Mouse (Mus musculus) ES-Bruce4 (cell line): Measurements from ENCODE around the gene Macrod2. TPM values are rescaled to one million over a fixed set of nuclear protein-coding genes. Genes with fewer than 3 reads are reported as not detected.

Experiments used
- H3K27ac ChIP-seq: 2 replicates; pipeline ENCODE4 v1.5.1; 2012; ENCODE audit warnings: low read length, inconsistent platforms; ENCODE audit not compliant: insufficient read depth
- H3K27me3 ChIP-seq: 2 replicates; pipeline ENCODE4 v1.6.1; 2012; ENCODE audit warnings: mild to moderate bottlenecking, low read length, inconsistent platforms; ENCODE audit not compliant: control insufficient read depth, poor library complexity, insufficient read depth, severe bottlenecking
- H3K36me3 ChIP-seq: 2 replicates; pipeline ENCODE4 v1.6.1; 2012; ENCODE audit warnings: inconsistent platforms, mild to moderate bottlenecking, low read length, moderate library complexity; ENCODE audit not compliant: control insufficient read depth, poor library complexity, insufficient read depth, severe bottlenecking
- H3K4me1 ChIP-seq: one replicate; pipeline ENCODE4 v1.8.1; 2011; ENCODE audit warnings: low read length; ENCODE audit not compliant: control insufficient read depth, insufficient read depth
- H3K4me3 ChIP-seq: 2 replicates; pipeline ENCODE4 v1.5.1; 2011; ENCODE audit warnings: low read depth, mild to moderate bottlenecking, low read length
- H3K9ac ChIP-seq: 2 replicates; pipeline ENCODE4 v1.6.1; 2012; ENCODE audit warnings: low read depth, mild to moderate bottlenecking, inconsistent platforms; ENCODE audit not compliant: poor library complexity, severe bottlenecking
- H3K9me3 ChIP-seq: replicated peaks from 2 replicates; pipeline ENCODE4 v1.6.1; 2012; ENCODE audit warnings: mild to moderate bottlenecking, low read length, inconsistent platforms; ENCODE audit not compliant: control insufficient read depth, poor library complexity, insufficient read depth, severe bottlenecking
- CTCF ChIP-seq: IDR thresholded peaks from one replicate; pipeline ENCODE4 v1.8.1; 2011; ENCODE audit warnings: low read depth, low read length
- EP300 ChIP-seq: IDR thresholded peaks from 2 replicates; pipeline ENCODE4 v1.6.1; 2011; ENCODE audit warnings: low read depth, low read length; ENCODE audit not compliant: insufficient read depth
- POLR2A ChIP-seq: IDR thresholded peaks from one replicate; pipeline ENCODE4 v1.8.1; 2011; ENCODE audit warnings: low read length; ENCODE audit not compliant: insufficient read depth
- polyA plus RNA-seq: library from polyadenylated mRNA; stranded (reverse); fragments of >200 nt; gene quantifications from 2 replicates; pipeline ENCODE4 v1.2.4, GENCODE M21; 2011; ENCODE audit warnings: low read depth; ENCODE audit not compliant: missing spikeins, insufficient read depth, insufficient read length

Gene Macrod2
- polyA plus RNA-seq, 1 experiment: 11.9 TPM

- Histone ChIP-seq H3K4me1 (no peaks in the 10 kb centered on the region), H3K4me3 (no peak overlapping the region), H3K9ac (no peak overlapping the region), H3K27ac (no peak overlapping the region), H3K9me3 (peaks cover 18% of the 10 kb centered on the region), H3K36me3 (no peaks in the 10 kb centered on the region; the same call in 1 of the 2 replicates), H3K27me3 (no peaks in the 10 kb centered on the region)
- TF ChIP-seq CTCF (no peak), POLR2A (no peak)
Measured at GRCm38 (mm10) chr2:141416436-141416835, 1021.3 kb downstream of the Macrod2 start.

- peaks cover 16% of the 10 kb centered on the region for H3K9me3 ChIP-seq
- H3K9ac ChIP-seq: no peak overlapping the region
- no peak overlapping the region for H3K4me3 ChIP-seq
- no peaks in the 10 kb centered on the region for H3K36me3 ChIP-seq
- TF ChIP-seq POLR2A (no peak), CTCF (no peak), EP300 (no peak)
- H3K27ac ChIP-seq: no peak overlapping the region
- no peaks in the 10 kb centered on the region for H3K4me1 ChIP-seq
- no peaks in the 10 kb centered on the region for H3K27me3 ChIP-seq
Measured at GRCm38 (mm10) chr2:141416855-141417544, 1021.9 kb downstream of the Macrod2 start.

- Histone ChIP-seq H3K36me3 (no peaks in the 10 kb centered on the region), H3K27me3 (no peaks in the 10 kb centered on the region), H3K27ac (no peak overlapping the region), H3K9ac (no peak overlapping the region), H3K4me3 (no peak overlapping the region), H3K4me1 (no peaks in the 10 kb centered on the region), H3K9me3 (peaks cover 13% of the 10 kb centered on the region)
- no peak for TF ChIP-seq EP300
- TF ChIP-seq CTCF: no peak
- TF ChIP-seq POLR2A: no peak
Measured at GRCm38 (mm10) chr2:141419806-141420205, 1024.7 kb downstream of the Macrod2 start.

- TF ChIP-seq CTCF (no peak), POLR2A (no peak), EP300 (no peak)
- Histone ChIP-seq H3K4me1 (no peaks in the 10 kb centered on the region), H3K27me3 (no peaks in the 10 kb centered on the region), H3K9ac (no peak overlapping the region), H3K4me3 (no peak overlapping the region), H3K27ac (no peak overlapping the region), H3K9me3 (no peaks in the 10 kb centered on the region), H3K36me3 (no peaks in the 10 kb centered on the region)
Measured at GRCm38 (mm10) chr2:141434084-141434483, 1039.0 kb downstream of the Macrod2 start.

- TF ChIP-seq POLR2A: no peak
- no peak for TF ChIP-seq CTCF
- no peak for TF ChIP-seq EP300
- no peaks in the 10 kb centered on the region for H3K9me3 ChIP-seq
- no peaks in the 10 kb centered on the region for H3K27me3 ChIP-seq
- H3K27ac ChIP-seq: no peak overlapping the region
- no peaks in the 10 kb centered on the region for H3K36me3 ChIP-seq
- no peaks in the 10 kb centered on the region for H3K4me1 ChIP-seq
- H3K4me3 ChIP-seq: no peak overlapping the region
- H3K9ac ChIP-seq: no peak overlapping the region
Measured at GRCm38 (mm10) chr2:141434731-141435570, 1039.8 kb downstream of the Macrod2 start.

- no peaks in the 10 kb centered on the region for H3K4me1 ChIP-seq
- no peak overlapping the region for H3K4me3 ChIP-seq
- H3K27ac ChIP-seq: no peak overlapping the region
- TF ChIP-seq POLR2A (no peak), EP300 (no peak), CTCF (no peak)
- H3K27me3 ChIP-seq: no peaks in the 10 kb centered on the region
- H3K36me3 ChIP-seq: no peaks in the 10 kb centered on the region
- H3K9ac ChIP-seq: no peak overlapping the region
- no peaks in the 10 kb centered on the region for H3K9me3 ChIP-seq
Measured at GRCm38 (mm10) chr2:141441896-141442295, 1046.8 kb downstream of the Macrod2 start.
